Mouse (Mus musculus) neural tube, embryonic 13.5 days (tissue): ENCODE results near the gene Tmem59l. TPM values are rescaled to one million over a fixed set of nuclear protein-coding genes. Genes with fewer than 3 reads are reported as not detected.

Experiments used
- ATAC-seq: fragments of 200-750 bp; cut with Nextera tagmentation; 2 replicates; pipeline ENCODE4 v1.8.0; 2017; ENCODE audit warnings: low read depth, mild to moderate bottlenecking, moderate TSS enrichment, moderate library complexity
- H3K27ac ChIP-seq: fragments of 300-500 bp; sonication (generic); replicated peaks from 2 replicates; pipeline ENCODE4 v1.5.1; 2015; ENCODE audit warnings: moderate library complexity, mild to moderate bottlenecking, inconsistent platforms
- H3K27me3 ChIP-seq: fragments of 300-500 bp; sonication (generic); 2 replicates; pipeline ENCODE4 v1.6.1; 2015; ENCODE audit warnings: mild to moderate bottlenecking, inconsistent platforms
- H3K36me3 ChIP-seq: fragments of 300-500 bp; sonication (generic); 2 replicates; pipeline ENCODE4 v1.6.1; 2015; ENCODE audit warnings: mild to moderate bottlenecking, inconsistent platforms
- H3K4me1 ChIP-seq: fragments of 300-500 bp; sonication (generic); replicated peaks from 2 replicates; pipeline ENCODE4 v1.6.1; 2015; ENCODE audit warnings: inconsistent platforms
- H3K4me2 ChIP-seq: fragments of 300-500 bp; sonication (generic); 2 replicates; pipeline ENCODE4 v1.6.1; 2015; ENCODE audit warnings: inconsistent platforms, mild to moderate bottlenecking, moderate library complexity
- H3K4me3 ChIP-seq: fragments of 300-500 bp; sonication (generic); 2 replicates; pipeline ENCODE4 v1.5.1; 2015; ENCODE audit warnings: mild to moderate bottlenecking, inconsistent platforms
- H3K9ac ChIP-seq: fragments of 300-500 bp; sonication (generic); 2 replicates; pipeline ENCODE4 v1.6.1; 2015; ENCODE audit warnings: moderate library complexity, mild to moderate bottlenecking, inconsistent platforms
- H3K9me3 ChIP-seq: fragments of 300-500 bp; sonication (generic); 2 replicates; pipeline ENCODE4 v1.6.1; 2016; ENCODE audit warnings: inconsistent platforms
- WGBS: fragments of 180-500 bp; shearing (Covaris S2); methylation state at CpG from one replicate; pipeline ENCODE4 v1.1.7; 2015; 5-methylcytosine and 5-hydroxymethylcytosine counted together
- polyA plus RNA-seq: library from polyadenylated mRNA; unstranded; fragments of >200 nt; fragmentation: Nextera tagmentation; extraction: Ambion mirVana; gene quantifications from 2 replicates; pipeline ENCODE4 v1.2.1, GENCODE M21; 2015

Tmem59l gene
- 78.4 and 89.7 TPM in 2 replicates for polyA plus RNA-seq

GRCm38 (mm10) chr8:70486941-70487520, at the start of gene Tmem59l:
Tmem59l (minus strand) TSS chr8:70487358.
- Histone ChIP-seq H3K27me3 (peaks cover 95% of the 10 kb centered on the region), H3K27ac (no peak within 1 kb of the TSS)
- WGBS, result 3% methylated on average over 33 of the region's 33 CpGs

GRCm38 (mm10) chr8:70535701-70536100, 48.5 kb upstream of the Tmem59l start:
- Histone ChIP-seq H3K27ac (no peak overlapping the region), H3K27me3 (no peaks in the 10 kb centered on the region), H3K9ac (no peak overlapping the region), H3K4me1 (peaks cover 16% of the 10 kb centered on the region), H3K4me2 (no peak overlapping the region), H3K9me3 (no peaks in the 10 kb centered on the region), H3K36me3 (peaks cover 68% of the 10 kb centered on the region), H3K4me3 (no peak overlapping the region)
- WGBS, result 94% methylated on average over 2 of the region's 2 CpGs
- ATAC-seq, result no peak

More at GRCm38 (mm10) chr8:70486941-70487520, at the start of gene Tmem59l:
- Histone ChIP-seq H3K4me2 (peak within 1 kb of the TSS; percentile 62), H3K9me3 (no peaks in the 10 kb centered on the region), H3K9ac (peak within 1 kb of the TSS; percentile 77), H3K4me1 (peaks cover 49% of the 10 kb centered on the region), H3K4me3 (peak within 1 kb of the TSS; percentile 49), H3K36me3 (0 out of 2 replicates have a peak, but pooled peaks cover 2% of the 10 kb centered on the region)
- peak; percentile 70 for ATAC-seq

- 92% methylated on average over 3 of the region's 3 CpGs for WGBS
- Histone ChIP-seq H3K27ac (no peak overlapping the region), H3K9me3 (no peaks in the 10 kb centered on the region), H3K4me3 (no peak overlapping the region), H3K4me1 (peaks cover 11% of the 10 kb centered on the region), H3K4me2 (no peak overlapping the region), H3K27me3 (no peaks in the 10 kb centered on the region), H3K9ac (no peak overlapping the region), H3K36me3 (peaks cover 73% of the 10 kb centered on the region)
- ATAC-seq, result no peak
Observed at GRCm38 (mm10) chr8:70535221-70535620, 48.1 kb upstream of the Tmem59l start.

- Histone ChIP-seq H3K4me1 (peaks cover 17% of the 10 kb centered on the region), H3K36me3 (peaks cover 82% of the 10 kb centered on the region), H3K9ac (no peak overlapping the region), H3K4me2 (no peak overlapping the region), H3K4me3 (no peak overlapping the region), H3K27ac (no peak overlapping the region), H3K27me3 (no peaks in the 10 kb centered on the region), H3K9me3 (no peaks in the 10 kb centered on the region)
- ATAC-seq, result no peak
- 92% methylated on average over 12 of the region's 12 CpGs for WGBS
Observed at GRCm38 (mm10) chr8:70534281-70534680, 47.1 kb upstream of the Tmem59l start.

GRCm38 (mm10) chr8:70530314-70530713, 43.2 kb upstream of the Tmem59l start:
- peaks cover 60% of the 10 kb centered on the region for H3K36me3 ChIP-seq
- no peak overlapping the region for H3K27ac ChIP-seq
- no peaks in the 10 kb centered on the region for H3K27me3 ChIP-seq
- H3K9ac ChIP-seq, result no peak overlapping the region
- peaks cover 35% of the 10 kb centered on the region for H3K4me1 ChIP-seq
- H3K9me3 ChIP-seq, result no peaks in the 10 kb centered on the region
- no peak overlapping the region for H3K4me2 ChIP-seq
- no peak overlapping the region for H3K4me3 ChIP-seq
- WGBS, result 97% methylated on average over 2 of the region's 2 CpGs
- ATAC-seq, result no peak

GRCm38 (mm10) chr8:70529741-70530161, 42.6 kb upstream of the Tmem59l start:
- no peak overlapping the region for H3K9ac ChIP-seq
- peaks cover 35% of the 10 kb centered on the region for H3K4me1 ChIP-seq
- H3K9me3 ChIP-seq, result no peaks in the 10 kb centered on the region
- WGBS, result 98% methylated on average over 3 of the region's 3 CpGs
- peaks cover 55% of the 10 kb centered on the region for H3K36me3 ChIP-seq
- H3K27ac ChIP-seq, result no peak overlapping the region
- no peak overlapping the region for H3K4me3 ChIP-seq
- ATAC-seq, result no peak
- no peaks in the 10 kb centered on the region for H3K27me3 ChIP-seq
- H3K4me2 ChIP-seq, result no peak overlapping the region

DNA sequence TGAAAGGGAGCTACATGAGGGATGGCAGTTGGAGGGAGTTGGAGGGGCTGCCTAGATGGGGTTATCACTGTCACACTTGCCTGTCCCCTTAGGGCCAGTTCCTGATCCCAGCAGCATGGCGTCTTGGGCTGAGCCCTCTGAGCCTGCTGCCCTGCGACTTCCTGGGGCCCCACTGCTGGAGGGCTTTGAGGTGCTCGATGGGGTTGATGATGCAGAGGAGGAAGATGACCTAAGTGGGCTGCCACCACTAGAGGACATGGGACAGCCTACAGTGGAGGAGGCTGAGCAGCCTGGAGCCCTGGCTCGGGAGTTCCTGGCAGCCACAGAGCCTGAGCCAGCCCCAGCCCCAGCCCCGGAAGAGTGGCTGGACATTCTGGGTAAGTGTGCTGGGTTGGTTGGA, 42.1 kb upstream of the Tmem59l start:
- no peaks in the 10 kb centered on the region for H3K9me3 ChIP-seq
- no peaks in the 10 kb centered on the region for H3K27me3 ChIP-seq
- 79% methylated on average over 5 of the region's 5 CpGs for WGBS
- H3K27ac ChIP-seq, result no peak overlapping the region
- no peak overlapping the region for H3K4me3 ChIP-seq
- H3K4me2 ChIP-seq, result no peak overlapping the region
- no peak overlapping the region for H3K9ac ChIP-seq
- H3K4me1 ChIP-seq, result peaks cover 35% of the 10 kb centered on the region
- peaks cover 50% of the 10 kb centered on the region for H3K36me3 ChIP-seq
- no peak for ATAC-seq

GRCm38 (mm10) chr8:70528182-70528797, 41.1 kb upstream of the Tmem59l start:
- Histone ChIP-seq H3K9me3 (no peaks in the 10 kb centered on the region), H3K4me3 (peak overlapping the region; percentile 81), H3K27me3 (no peaks in the 10 kb centered on the region), H3K9ac (peak overlapping the region; percentile 95), H3K4me1 (peaks cover 41% of the 10 kb centered on the region), H3K4me2 (peak overlapping the region; percentile 74), H3K36me3 (peaks cover 40% of the 10 kb centered on the region), H3K27ac (peak overlapping the region; percentile 91)
- WGBS, result 38% methylated on average over 13 of the region's 13 CpGs
- no peak for ATAC-seq

- peak within 1 kb of the TSS; percentile 81 for H3K4me3 ChIP-seq
- H3K4me2 ChIP-seq, result peak within 1 kb of the TSS; percentile 74
- WGBS, result under 1% methylated on average over 54 of the region's 61 CpGs
- no peaks in the 10 kb centered on the region for H3K27me3 ChIP-seq
- H3K36me3 ChIP-seq, result peaks cover 34% of the 10 kb centered on the region
- ATAC-seq, result peak; percentile 95
- peaks cover 42% of the 10 kb centered on the region for H3K4me1 ChIP-seq
- peak within 1 kb of the TSS; percentile 95 for H3K9ac ChIP-seq
- peak within 1 kb of the TSS; percentile 91 for H3K27ac ChIP-seq
- no peaks in the 10 kb centered on the region for H3K9me3 ChIP-seq
Observed at GRCm38 (mm10) chr8:70527512-70528181, 40.5 kb upstream of the Tmem59l start, which contains the start of the genes Fkbp8 and Kxd1. Fkbp8 (plus strand) TSS chr8:70527724. Kxd1 (minus strand) TSS chr8:70527956.

GRCm38 (mm10) chr8:70527111-70527511, 40.0 kb upstream of the Tmem59l start:
- peak overlapping the region; percentile 95 for H3K9ac ChIP-seq
- peaks cover 28% of the 10 kb centered on the region for H3K36me3 ChIP-seq
- H3K27ac ChIP-seq, result peak overlapping the region; percentile 91
- no peaks in the 10 kb centered on the region for H3K27me3 ChIP-seq
- WGBS, result 3% methylated on average over 8 of the region's 8 CpGs
- H3K4me1 ChIP-seq, result peaks cover 47% of the 10 kb centered on the region
- H3K4me3 ChIP-seq, result peak overlapping the region; percentile 81
- peak overlapping the region; percentile 74 for H3K4me2 ChIP-seq
- peak; percentile 29; the same call in 1 of the 2 replicates for ATAC-seq
- H3K9me3 ChIP-seq, result no peaks in the 10 kb centered on the region

GRCm38 (mm10) chr8:70522592-70523403, 35.6 kb upstream of the Tmem59l start:
- no peaks in the 10 kb centered on the region for H3K27me3 ChIP-seq
- peak overlapping the region; percentile 86 for H3K9ac ChIP-seq
- peaks cover 30% of the 10 kb centered on the region for H3K4me1 ChIP-seq
- H3K4me3 ChIP-seq, result peak overlapping the region; percentile 67
- peak overlapping the region; percentile 81 for H3K4me2 ChIP-seq
- no peaks in the 10 kb centered on the region for H3K9me3 ChIP-seq
- WGBS, result under 1% methylated on average over 51 of the region's 51 CpGs
- peak overlapping the region; percentile 90 for H3K27ac ChIP-seq
- H3K36me3 ChIP-seq, result peaks cover 19% of the 10 kb centered on the region
- peak; percentile 85 for ATAC-seq
